Mouse (Mus musculus) megakaryocyte, embryonic 14.5 days (primary cell): ENCODE results near the gene Auts2.

Source experiments
- FLI1 ChIP-seq: IDR thresholded peaks from 2 replicates; pipeline ENCODE4 v1.6.1; 2012; ENCODE audit warnings: low read length, inconsistent platforms, mixed read lengths
- GATA1 ChIP-seq: IDR thresholded peaks from 3 replicates; pipeline ENCODE4 v1.6.1; 2012; ENCODE audit warnings: mixed read lengths, low read length, inconsistent platforms, borderline replicate concordance

- TF ChIP-seq GATA1 (no peak), FLI1 (no peak)
Measured at GRCm38 (mm10) chr5:132283741-132284140, 259.4 kb downstream of the Auts2 start.
